Mouse (Mus musculus) cerebellum, adult 2 months (tissue): Measurements from ENCODE around the gene Tpm4.

Experiments used
- CTCF ChIP-seq: fragments of 200-500 bp; IDR thresholded peaks from 2 replicates; pipeline ENCODE4 v1.5.1; 2011; ENCODE audit warnings: low read depth, mild to moderate bottlenecking, control low read depth, low read length, moderate library complexity, borderline replicate concordance; ENCODE audit not compliant: insufficient read depth
- POLR2A ChIP-seq: fragments of 200-500 bp; IDR thresholded peaks from 2 replicates; pipeline ENCODE4 v1.6.1; 2011; ENCODE audit warnings: low read length, control low read depth, borderline replicate concordance; ENCODE audit not compliant: insufficient read depth

GRCm38 (mm10) chr8:72192065-72192464 is 57.3 kb downstream of the Tpm4 start:
- TF ChIP-seq CTCF (no peak), POLR2A (no peak)
